Mouse (Mus musculus) heart, embryonic 14.5 days (tissue): ENCODE data around the gene Sema4b. TPM values are rescaled to one million over a fixed set of nuclear protein-coding genes. Genes with fewer than 3 reads are reported as not detected.

Source experiments
- ATAC-seq: fragments of 200-750 bp; cut with Nextera tagmentation; 2 replicates; pipeline ENCODE4 v1.8.0; 2017; ENCODE audit warnings: low read depth, moderate TSS enrichment; ENCODE audit not compliant: insufficient number of reproducible peaks, insufficient read depth, low FRiP score
- H3K27ac ChIP-seq, 2 experiments: fragments of 200-500 bp in 1 of 2; fragments of 300-500 bp in 1 of 2; sonication (generic) in 1 of 2; replicated peaks in 1 of 2; 2 replicates each; pipeline ENCODE4 v1.5.1; 2012 to 2014; ENCODE audit warnings: low read depth in 2 of 2, low read length in 2 of 2, control low read depth in 1 of 2, mild to moderate bottlenecking in 1 of 2, mixed read lengths in 1 of 2; ENCODE audit not compliant: control insufficient read depth in 1 of 2, insufficient read depth in 1 of 2
- H3K27me3 ChIP-seq: fragments of 300-500 bp; sonication (generic); 2 replicates; pipeline ENCODE4 v1.6.1; 2014; ENCODE audit warnings: mild to moderate bottlenecking, low read length, control low read depth; ENCODE audit not compliant: control insufficient read depth, insufficient read depth
- H3K36me3 ChIP-seq: fragments of 300-500 bp; sonication (generic); 2 replicates; pipeline ENCODE4 v1.6.1; 2014; ENCODE audit warnings: mild to moderate bottlenecking, control low read depth, low read length, mixed read lengths; ENCODE audit not compliant: control insufficient read depth, insufficient read depth
- H3K4me1 ChIP-seq, 2 experiments: fragments of 200-500 bp in 1 of 2; fragments of 300-500 bp in 1 of 2; sonication (generic) in 1 of 2; 2 replicates each; pipeline ENCODE4 v1.6.1; 2012 to 2014; ENCODE audit warnings: low read length in 2 of 2, control low read depth in 1 of 2, mixed read lengths in 1 of 2; ENCODE audit not compliant: control insufficient read depth in 2 of 2, insufficient read depth in 2 of 2
- H3K4me2 ChIP-seq: fragments of 300-500 bp; sonication (generic); 2 replicates; pipeline ENCODE4 v1.6.1; 2014; ENCODE audit warnings: mild to moderate bottlenecking, low read length
- H3K4me3 ChIP-seq, 2 experiments: fragments of 200-500 bp in 1 of 2; fragments of 300-500 bp in 1 of 2; sonication (generic) in 1 of 2; 2 replicates each; pipeline ENCODE4 v1.5.1; 2012 to 2014; ENCODE audit warnings: low read length in 2 of 2, mild to moderate bottlenecking in 2 of 2, control low read depth in 1 of 2, low read depth in 1 of 2, moderate library complexity in 1 of 2; ENCODE audit not compliant: control insufficient read depth in 1 of 2, insufficient read depth in 1 of 2
- H3K9ac ChIP-seq: fragments of 300-500 bp; sonication (generic); 2 replicates; pipeline ENCODE4 v1.6.1; 2014; ENCODE audit warnings: mild to moderate bottlenecking, low read length
- H3K9me3 ChIP-seq: fragments of 300-500 bp; sonication (generic); 2 replicates; pipeline ENCODE4 v1.6.1; 2016; ENCODE audit warnings: low read length, control low read depth; ENCODE audit not compliant: control insufficient read depth
- WGBS: fragments of 180-500 bp; shearing (Covaris S2); extraction: QIAGEN DNeasy Blood & Tissue Kit; methylation state at CpG from one replicate; pipeline ENCODE4 v1.1.7; 2014; 5-methylcytosine and 5-hydroxymethylcytosine counted together
- polyA plus RNA-seq: library from polyadenylated mRNA; unstranded; fragments of >200 nt; fragmentation: Nextera tagmentation; extraction: Ambion mirVana; gene quantifications from 2 replicates; pipeline ENCODE4 v1.2.1, GENCODE M21; 2014

The Sema4b gene
- polyA plus RNA-seq, 1 experiment from 2014 or later, result 12.4 TPM

DNA sequence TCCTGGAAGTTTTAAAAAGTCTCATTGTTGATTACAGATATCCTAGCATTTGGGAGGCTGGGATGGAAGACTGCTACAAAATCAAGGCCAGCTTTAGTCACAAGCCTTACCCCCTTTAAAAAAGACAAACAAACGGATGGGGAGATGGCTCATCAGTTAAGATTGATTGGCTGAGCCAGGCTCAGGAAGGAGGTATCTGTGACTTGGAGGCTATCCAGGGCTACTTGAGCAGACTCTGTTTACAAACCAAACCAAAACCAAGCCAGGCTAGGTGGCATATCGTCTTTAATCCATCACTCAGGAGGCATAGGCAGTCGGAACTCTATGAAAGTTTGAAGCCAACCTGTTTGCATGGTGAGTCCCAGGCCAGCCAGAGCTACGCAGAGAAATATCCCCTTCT is 55.0 kb downstream of the Sema4b start:
- no peaks in the 10 kb centered on the region for H3K9me3 ChIP-seq
- H3K27ac ChIP-seq, result no peak overlapping the region
- ATAC-seq, result no peak
- H3K4me2 ChIP-seq, result no peak overlapping the region
- no peak overlapping the region for H3K9ac ChIP-seq
- no peaks in the 10 kb centered on the region for H3K27me3 ChIP-seq
- H3K4me3 ChIP-seq, result no peak overlapping the region
- 81% methylated on average over 4 of the region's 4 CpGs for WGBS
- no peaks in the 10 kb centered on the region; a peak in 1 of 4 replicates for H3K4me1 ChIP-seq
- H3K36me3 ChIP-seq, result peaks cover 24% of the 10 kb centered on the region

DNA sequence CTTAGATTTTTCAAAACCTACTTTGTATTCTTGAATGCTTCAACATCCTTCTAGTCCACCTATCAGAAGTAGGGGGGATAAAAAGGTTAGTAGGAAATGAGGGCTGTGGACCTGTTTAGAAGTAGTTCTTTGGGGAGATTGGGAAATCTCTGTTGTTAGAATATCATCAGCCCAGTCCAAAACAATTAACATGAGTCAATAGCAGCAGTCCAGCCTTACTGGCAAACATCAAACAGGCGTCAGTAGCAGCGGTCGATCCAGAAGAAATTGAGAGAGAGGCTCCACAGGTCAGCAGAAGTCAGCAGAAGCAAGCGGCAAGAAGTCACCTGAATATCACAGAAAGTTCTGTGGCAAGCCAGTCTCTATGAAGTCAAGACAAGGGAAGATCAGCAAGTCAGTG is 58.2 kb downstream of the Sema4b start:
- Histone ChIP-seq H3K4me3 (no peak overlapping the region), H3K36me3 (peaks cover 10% of the 10 kb centered on the region; the same call in 1 of the 2 replicates), H3K27ac (no peak overlapping the region), H3K4me1 (no peaks in the 10 kb centered on the region; a peak in 1 of 4 replicates), H3K4me2 (no peak overlapping the region), H3K9ac (no peak overlapping the region), H3K9me3 (no peaks in the 10 kb centered on the region), H3K27me3 (no peaks in the 10 kb centered on the region)
- no peak for ATAC-seq
- 89% methylated on average over 4 of the region's 4 CpGs for WGBS

DNA sequence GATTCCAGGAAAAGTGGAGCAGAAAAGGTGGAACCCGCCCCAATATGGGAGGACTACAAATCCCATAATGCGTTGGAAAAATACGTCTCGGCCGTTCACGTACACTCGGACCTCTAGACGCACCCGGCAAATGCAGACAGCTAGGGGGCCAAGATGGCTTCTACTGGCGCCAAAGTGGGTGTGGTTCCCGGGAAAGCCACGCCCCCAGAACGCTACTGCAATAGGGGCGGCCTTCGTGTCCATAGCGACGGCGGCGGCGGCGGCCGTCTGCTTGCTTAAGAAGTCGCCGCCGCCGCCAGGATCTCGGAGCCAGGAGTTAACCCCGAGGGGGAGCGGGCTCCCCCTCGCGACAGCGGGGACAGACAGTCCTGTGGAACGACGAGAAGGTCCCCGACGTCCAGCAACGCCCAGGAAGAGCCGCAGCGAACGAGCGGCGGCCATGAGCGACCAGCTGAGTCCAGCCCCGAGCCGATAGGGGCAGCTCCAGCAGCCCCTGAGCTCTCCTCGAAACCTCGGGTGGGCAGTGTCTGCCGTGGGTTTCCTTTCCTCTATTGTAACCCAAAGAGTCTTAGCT is 59.6 kb downstream of the Sema4b start, which contains the start of gene Ttll13:
Gene Ttll13, plus strand, starts transcription at position 229 of the 574 bp plus-strand sequence.
- H3K4me2 ChIP-seq, result peak within 1 kb of the TSS; percentile 76
- H3K36me3 ChIP-seq, result no peaks in the 10 kb centered on the region
- ATAC-seq, result peak; percentile 98
- no peaks in the 10 kb centered on the region; a peak in 1 of 4 replicates for H3K4me1 ChIP-seq
- peak within 1 kb of the TSS; percentile 81 to 87 for H3K27ac ChIP-seq
- H3K4me3 ChIP-seq, result peak within 1 kb of the TSS; percentile 61 to 76
- no peaks in the 10 kb centered on the region for H3K27me3 ChIP-seq
- WGBS, result under 1% methylated on average over 48 of the region's 48 CpGs
- H3K9ac ChIP-seq, result peak within 1 kb of the TSS; percentile 79
- no peaks in the 10 kb centered on the region for H3K9me3 ChIP-seq

DNA sequence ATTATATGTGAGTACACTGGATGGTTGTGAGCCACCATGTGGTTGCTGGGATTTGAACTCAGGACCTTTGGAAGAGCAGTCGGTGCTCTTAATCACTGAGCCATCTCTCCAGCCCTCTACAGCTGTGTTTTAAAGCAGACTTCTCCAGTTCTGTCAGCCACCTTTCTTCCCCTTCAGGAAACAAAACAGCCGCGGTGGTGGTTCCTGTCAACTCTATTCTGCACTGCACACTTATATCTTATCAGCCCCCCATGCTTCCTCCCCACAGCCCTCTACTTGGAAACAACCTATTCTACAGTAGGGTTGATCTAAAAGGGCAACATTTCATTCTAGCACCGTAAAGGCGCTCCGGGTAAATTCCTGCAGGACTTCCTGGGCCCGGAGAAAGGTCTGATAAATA is 60.2 kb downstream of the Sema4b start:
- Histone ChIP-seq H3K36me3 (no peaks in the 10 kb centered on the region), H3K9ac (peak overlapping the region; percentile 79), H3K4me1 (no peaks in the 10 kb centered on the region; a peak in 1 of 4 replicates), H3K27ac (peak overlapping the region in 1 of 2 experiments; percentile 81; a peak in 3 of 4 replicates), H3K4me2 (peak overlapping the region; percentile 76), H3K4me3 (peak overlapping the region in 1 of 2 experiments; percentile 61; a peak in 3 of 4 replicates), H3K9me3 (no peaks in the 10 kb centered on the region), H3K27me3 (no peaks in the 10 kb centered on the region)
- 24% methylated on average over 7 of the region's 7 CpGs for WGBS
- no peak; the same call in 1 of the 2 replicates for ATAC-seq

DNA sequence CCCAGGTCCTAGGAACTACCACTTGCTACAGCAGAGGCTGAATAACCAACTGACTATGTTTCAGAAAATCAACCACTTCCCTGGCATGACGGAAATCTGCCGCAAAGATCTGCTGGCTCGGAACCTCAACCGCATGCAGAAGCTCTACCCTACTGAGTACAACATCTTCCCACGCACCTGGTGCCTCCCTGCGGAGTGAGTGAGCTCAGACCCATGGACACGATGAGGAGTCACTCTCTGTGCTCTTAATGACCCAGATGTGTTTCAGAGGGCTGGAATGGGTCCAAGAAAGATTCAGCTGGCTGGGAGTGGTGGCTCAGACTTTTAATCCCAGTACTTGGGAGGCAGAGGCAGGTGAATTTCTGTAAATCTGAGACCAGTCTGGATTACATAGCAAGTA is 65.8 kb downstream of the Sema4b start:
- H3K9ac ChIP-seq, result no peak overlapping the region
- H3K27me3 ChIP-seq, result no peaks in the 10 kb centered on the region
- H3K36me3 ChIP-seq, result no peaks in the 10 kb centered on the region
- no peak for ATAC-seq
- H3K9me3 ChIP-seq, result no peaks in the 10 kb centered on the region
- H3K27ac ChIP-seq, result no peak overlapping the region
- no peak overlapping the region for H3K4me2 ChIP-seq
- 76% methylated on average over 7 of the region's 7 CpGs for WGBS
- no peak overlapping the region for H3K4me3 ChIP-seq
- no peaks in the 10 kb centered on the region; a peak in 1 of 4 replicates for H3K4me1 ChIP-seq

DNA sequence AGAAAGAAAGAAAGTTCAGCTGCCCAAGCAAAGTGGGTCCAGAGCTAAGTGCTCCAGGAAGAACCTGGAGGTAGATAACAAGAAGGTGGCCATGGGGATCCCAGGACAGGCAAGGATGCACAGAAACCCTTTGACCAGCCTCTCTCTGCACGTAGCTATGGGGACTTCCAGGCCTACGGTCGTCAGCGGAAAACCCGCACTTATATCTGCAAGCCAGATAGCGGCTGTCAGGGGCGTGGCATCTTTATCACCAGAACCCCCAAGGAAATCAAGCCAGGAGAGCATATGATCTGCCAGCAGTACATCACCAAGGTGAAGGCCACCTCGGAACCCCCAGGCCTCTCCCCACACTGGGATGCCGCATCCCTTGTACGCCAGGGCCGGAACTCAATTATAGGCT is 66.2 kb downstream of the Sema4b start:
- 60% methylated on average over 11 of the region's 11 CpGs for WGBS
- Histone ChIP-seq H3K36me3 (no peaks in the 10 kb centered on the region), H3K9ac (no peak overlapping the region), H3K4me3 (no peak overlapping the region), H3K4me2 (no peak overlapping the region), H3K27ac (no peak overlapping the region), H3K27me3 (no peaks in the 10 kb centered on the region), H3K9me3 (no peaks in the 10 kb centered on the region), H3K4me1 (no peaks in the 10 kb centered on the region; a peak in 1 of 4 replicates)
- ATAC-seq, result no peak

DNA sequence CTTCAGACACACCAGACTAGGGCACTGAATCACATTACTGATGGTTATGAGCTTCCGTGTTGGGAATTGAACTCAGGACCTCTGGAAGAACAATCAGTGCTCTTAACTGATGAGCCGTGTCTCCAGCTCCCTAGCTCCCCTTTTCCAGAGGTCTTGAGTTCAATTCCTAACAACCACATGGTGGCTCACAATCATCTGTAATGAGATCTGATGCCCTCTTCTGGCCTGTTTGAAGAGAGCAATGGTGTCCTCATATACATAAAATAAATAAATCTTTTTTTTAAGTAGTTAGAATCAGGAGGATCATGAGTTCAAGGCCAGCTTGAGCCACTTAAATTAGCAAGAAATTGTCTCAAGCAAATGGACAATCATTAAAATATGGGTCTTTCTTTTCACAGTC is 69.3 kb downstream of the Sema4b start:
- no peak overlapping the region for H3K4me3 ChIP-seq
- no peaks in the 10 kb centered on the region for H3K9me3 ChIP-seq
- ATAC-seq, result no peak
- no peak overlapping the region for H3K4me2 ChIP-seq
- H3K4me1 ChIP-seq, result peaks cover 0 to 2% of the 10 kb centered on the region in 2 experiments; a peak in 2 of 4 replicates
- WGBS, result 72% methylated on average over 2 of the region's 2 CpGs
- no peak overlapping the region for H3K9ac ChIP-seq
- H3K27me3 ChIP-seq, result peaks cover 18% of the 10 kb centered on the region
- H3K27ac ChIP-seq, result no peak overlapping the region
- no peaks in the 10 kb centered on the region for H3K36me3 ChIP-seq

DNA sequence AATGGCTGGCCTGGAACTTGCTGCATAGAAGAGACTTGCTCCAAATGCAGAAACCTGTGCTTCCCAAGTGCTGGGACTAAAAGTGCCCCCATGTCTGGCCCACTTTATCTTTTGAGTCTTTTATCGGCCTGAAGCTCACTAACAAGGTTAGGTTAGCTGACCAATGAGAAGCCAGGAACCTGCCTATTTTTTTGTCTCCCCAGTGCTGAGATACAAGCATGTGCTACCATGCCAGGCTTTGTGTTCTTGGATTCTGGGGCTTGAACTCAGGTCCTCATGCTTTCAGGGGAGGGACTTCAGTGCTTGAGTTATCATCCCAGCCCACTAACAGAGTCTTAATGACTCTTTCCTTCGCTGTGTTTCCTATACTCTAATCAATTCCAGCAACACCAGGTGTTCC is 71.1 kb downstream of the Sema4b start:
- Histone ChIP-seq H3K9ac (no peak overlapping the region), H3K27ac (no peak overlapping the region), H3K4me1 (peaks cover 4 to 8% of the 10 kb centered on the region in 2 experiments; a peak in 3 of 4 replicates), H3K9me3 (no peaks in the 10 kb centered on the region), H3K36me3 (no peaks in the 10 kb centered on the region), H3K4me3 (no peak overlapping the region), H3K4me2 (no peak overlapping the region), H3K27me3 (peaks cover 18% of the 10 kb centered on the region)
- ATAC-seq, result no peak
- 62% methylated on average over 2 of the region's 2 CpGs for WGBS
